Mouse (Mus musculus) adrenal gland, postnatal 4 days (tissue): ENCODE data around the gene Ston1. TPM values are rescaled to one million over a fixed set of nuclear protein-coding genes. Genes with fewer than 3 reads are reported as not detected.
A peak's percentile ranks its signal among the peaks of the same experiment; 100 is the strongest.

ENCODE experiments used
- DNase-seq, 2 experiments: peaks; one replicate each; pipeline ENCODE4 v3.0.0; 2021 to 2022; ENCODE audit warnings: low spot score in 2 of 2, mixed read lengths in 2 of 2
- total RNA-seq, 2 experiments: library from RNA; stranded (reverse); gene quantifications; 2 replicates each; pipeline ENCODE4 v1.2.3; 2021

Gene Ston1
- total RNA-seq, 2 experiments from 2014 or later, result 41.9 to 44.3 TPM

DNA sequence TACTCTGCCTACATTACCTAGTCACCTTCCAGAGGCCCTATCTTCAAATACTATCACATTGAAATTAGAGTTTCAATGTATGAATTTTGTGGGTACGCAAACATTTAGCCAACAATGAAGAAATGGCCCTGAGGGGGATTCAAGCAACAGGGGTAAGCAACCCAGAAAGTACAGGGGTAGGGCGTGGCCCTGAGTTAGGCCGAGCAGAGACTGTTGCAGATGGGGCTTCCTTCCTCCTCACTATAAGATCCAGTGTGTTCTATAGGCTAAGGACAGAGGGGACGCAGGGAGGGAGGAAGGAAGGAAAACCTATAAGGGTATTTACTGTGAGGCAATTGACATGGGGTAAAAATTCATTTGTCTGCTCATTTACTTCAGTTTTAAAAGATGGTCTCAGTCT, 26.9 kb downstream of the Ston1 start:
- DNase-seq, result no peak

DNA sequence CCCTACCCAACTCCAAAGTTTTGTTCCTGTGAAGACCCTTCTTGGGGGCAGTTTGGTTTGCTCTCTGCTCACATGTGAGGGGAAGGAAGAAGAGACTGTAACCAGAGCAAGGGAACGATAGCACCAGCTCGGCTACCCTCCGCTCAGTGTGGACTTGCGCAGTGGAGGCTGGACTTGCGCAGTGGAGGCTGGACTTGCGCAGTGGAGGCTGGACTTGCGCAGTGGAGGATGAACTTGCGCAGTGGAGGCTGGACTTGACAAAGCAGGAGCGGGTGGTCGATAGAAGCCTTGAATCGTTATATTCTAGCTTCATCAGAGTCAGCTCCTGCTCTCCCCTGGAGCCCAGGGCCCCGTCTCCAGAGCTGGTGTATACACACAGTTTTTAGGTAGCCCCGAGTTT, 27.9 kb downstream of the Ston1 start:
- no peak for DNase-seq

DNA sequence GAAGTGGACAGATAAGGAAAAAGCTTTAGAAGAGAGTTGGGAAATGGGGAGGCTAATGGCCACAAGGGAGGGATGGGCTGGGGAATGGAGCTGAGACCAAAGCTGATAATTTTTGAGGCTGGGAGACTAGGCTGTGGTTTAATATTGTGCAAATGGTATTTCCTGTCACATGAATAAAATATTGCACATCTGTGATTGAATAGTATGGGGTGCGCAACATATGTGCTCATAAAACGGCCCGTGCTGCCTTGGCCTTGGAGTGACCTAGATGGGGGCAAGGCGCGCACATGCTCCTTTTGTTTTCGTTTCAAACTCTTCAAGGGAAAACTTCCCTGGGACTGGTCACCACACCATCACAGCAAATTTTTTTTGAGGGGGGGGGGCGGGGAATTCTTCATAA, 28.4 kb downstream of the Ston1 start:
- no peak for DNase-seq

DNA sequence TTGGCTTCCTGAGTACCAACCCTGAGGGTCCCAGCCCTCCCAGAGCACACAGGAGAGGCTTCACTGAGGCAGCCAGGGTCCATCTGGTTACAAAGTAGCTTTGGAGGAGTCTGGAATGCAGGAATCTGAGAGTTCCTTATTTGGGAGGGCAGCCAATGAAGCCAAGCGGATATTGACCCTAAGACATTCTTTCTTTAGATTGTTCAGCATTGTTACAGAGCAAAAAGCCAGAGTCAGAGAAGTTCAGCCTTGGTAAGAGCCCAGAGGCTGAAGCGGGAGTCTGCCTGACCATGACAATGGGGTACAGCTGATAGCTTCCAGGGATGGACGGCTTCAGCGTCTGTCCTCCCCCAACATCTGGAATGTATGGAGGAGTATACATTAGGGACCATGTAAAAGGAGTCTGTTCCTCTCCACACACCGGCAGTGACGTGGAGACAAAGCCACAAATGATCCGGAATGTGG, 28.9 kb downstream of the Ston1 start:
- no peak for DNase-seq

DNA sequence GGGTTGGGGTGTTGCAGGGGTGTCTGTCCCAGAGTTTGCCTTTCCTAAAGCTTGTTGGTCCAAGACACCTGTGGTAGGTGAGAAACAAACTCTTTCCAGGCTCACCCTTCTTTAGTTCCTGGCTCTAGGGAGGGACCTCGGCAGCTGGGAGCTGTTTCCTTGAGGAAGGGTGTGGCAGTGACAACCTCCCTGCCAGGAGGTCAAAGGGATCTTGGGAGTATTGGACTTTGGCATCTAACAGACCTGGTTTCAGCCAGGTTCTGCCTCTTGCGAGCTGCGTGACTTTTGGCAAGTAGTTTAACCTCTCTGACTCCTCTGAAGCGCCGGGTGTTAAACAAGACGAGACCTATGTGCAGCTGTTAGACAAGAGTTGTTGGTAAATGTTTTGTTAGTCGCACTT, 29.7 kb downstream of the Ston1 start:
- DNase-seq, result no peak

DNA sequence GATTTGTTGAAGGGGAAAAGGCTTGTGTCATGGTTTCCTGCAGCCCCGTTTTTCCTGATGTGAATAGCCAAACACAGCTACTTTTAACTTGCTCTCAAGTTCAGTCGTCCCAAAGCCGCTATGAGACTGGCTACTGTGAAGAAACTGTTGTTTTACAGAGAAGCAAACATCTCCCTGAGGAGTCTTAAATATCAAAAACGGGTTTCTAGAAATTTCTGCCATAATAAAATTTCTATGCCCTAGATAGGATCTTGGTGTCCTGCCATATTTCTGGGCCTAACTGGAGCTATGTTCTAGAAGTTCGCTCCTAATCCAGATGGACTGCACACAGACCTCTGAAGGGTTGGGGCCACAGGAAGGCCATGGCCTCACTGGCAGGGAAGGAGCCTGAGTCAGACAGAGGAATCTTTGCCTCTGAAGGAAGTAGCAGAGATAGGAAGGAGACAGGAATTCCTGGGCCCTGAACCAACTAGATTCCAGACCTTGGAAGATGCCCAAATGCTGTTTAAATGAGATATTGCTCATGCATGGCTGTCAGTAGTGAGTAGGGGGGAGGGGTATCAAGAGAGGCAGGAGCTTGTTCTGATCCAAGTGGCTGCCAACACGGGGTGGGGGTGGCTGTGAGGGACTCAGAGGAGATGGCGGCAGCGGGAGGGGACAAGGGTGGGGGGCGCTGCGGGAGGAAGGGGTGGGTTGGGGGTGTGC, 31.3 kb downstream of the Ston1 start:
- DNase-seq, result peak in 1 of 2 experiments; percentile 35

DNA sequence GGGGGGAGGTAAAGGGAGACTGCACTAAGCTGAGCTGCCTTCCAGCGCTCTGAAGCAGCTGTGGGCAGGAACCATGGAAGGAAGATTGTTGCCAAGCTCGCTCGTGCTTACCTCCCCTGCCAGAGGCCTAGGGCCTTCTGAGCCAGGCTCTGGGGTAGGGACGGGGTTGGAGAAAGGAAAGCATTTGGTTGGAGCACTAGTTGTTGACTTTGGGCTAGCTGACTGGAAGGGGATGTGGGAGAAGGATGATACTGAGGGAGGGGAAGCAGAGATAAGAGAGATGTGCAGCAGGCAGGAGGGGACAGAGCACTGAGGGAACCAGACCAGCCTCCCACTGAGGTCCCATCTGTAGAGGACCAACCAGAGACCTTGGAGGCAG, 31.9 kb downstream of the Ston1 start:
- DNase-seq, result no peak

DNA sequence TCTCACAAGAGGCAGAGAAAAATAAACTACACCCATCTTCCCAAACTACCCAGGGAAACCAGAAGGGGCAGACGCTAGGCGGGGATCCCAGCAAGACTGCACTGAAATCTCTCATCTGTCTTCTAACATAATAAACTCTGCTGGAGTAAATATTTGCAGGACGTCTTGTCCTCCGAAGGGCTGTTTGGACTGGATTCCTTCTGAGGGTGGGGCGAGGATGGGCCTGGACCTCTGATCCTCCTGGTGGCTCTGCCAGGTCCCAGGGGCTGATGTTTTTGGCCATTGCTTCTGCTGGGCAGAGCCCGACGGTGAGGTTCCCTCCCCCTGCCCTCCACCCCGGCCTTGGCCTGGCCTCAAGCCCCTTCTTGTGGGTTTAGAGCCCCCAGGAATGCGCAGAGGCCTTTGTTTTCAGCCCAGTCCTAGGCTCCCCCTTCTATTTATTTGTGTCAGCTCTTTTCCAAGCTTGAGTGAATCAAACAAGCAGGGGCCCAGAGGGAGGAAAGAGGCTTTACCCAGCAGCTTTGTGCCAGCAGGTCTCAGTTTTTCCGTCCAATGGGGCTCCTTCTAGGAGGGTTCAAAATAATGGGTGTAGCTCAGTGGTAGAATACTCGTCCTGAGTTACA, 32.6 kb downstream of the Ston1 start:
- no peak for DNase-seq

DNA sequence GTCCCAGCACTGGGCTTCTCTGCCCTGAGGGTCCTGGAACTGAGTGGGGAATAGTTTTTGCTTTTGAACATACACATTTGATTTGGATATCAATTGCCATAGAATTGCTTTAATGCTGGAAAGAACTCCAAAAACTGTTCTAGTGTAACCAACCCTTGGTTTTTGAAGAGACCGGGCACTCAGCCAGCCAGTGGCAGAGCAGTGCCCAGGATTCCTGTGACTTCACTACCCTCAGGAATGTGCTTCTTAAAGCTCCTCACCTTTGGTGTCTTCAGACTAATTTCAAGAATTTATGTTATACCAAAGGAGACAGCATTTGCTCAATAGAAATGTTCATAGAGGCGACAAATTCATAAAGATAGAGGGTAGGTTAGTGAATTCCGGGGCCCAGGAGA, 33.1 kb downstream of the Ston1 start:
- DNase-seq, result no peak

DNA sequence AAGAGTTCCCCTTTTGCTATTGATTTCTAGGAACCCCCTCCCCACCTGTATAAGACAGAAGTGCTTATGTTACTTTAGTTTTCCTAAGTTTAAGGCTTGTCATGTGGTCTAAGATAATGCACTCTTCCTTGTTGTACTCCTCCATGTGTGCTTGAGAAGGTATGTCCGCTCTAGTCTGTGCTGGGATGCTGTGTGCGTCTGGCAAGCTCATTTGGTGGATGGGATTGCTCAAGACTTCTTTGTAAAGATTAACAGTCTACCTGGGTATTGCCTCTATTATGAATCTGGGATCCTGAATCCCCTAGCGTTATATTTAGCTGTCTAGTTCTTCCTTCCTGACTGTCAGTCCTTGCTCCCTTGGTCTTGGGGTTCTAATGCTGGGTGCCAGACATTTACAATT, 35.1 kb downstream of the Ston1 start:
- no peak for DNase-seq

DNA sequence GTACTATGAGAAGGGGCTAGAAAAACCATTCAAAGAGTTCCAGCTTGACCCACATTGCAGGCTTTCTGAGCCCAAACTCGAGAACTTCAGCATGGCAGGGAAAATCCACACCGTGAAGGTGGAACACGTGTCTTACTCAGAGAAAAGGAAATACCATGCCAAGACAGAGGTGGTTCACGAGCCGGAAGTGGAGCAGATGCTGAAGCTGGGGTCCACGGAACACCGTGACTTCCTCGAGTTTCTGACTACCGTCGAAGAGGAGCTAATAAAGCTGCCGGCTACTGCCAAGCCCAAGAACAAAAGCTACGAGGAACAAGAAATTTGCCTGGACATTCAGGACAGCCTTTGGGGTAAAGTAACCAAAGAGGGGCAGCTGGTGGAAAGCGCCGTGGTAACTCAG, 38.6 kb downstream of the Ston1 start:
- no peak for DNase-seq

DNA sequence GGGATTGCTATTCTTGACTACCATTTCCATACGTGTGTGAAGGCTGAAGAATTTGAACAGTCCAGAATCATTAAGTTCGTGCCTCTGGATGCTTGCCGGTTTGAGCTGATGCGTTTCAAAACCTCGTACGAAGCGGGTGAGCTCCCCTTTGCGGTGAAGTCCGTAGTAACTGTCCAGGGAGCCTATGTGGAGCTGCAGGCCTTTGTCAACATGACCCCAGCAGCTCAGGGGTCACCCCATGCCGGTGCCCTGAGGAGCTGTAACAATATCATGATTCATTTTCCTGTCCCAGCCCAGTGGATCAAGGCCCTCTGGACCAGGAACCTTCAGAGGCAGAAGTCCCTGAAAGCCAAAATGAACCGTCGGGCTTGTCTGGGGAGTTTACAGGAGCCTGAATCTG, 39.1 kb downstream of the Ston1 start:
- DNase-seq, result no peak

DNA sequence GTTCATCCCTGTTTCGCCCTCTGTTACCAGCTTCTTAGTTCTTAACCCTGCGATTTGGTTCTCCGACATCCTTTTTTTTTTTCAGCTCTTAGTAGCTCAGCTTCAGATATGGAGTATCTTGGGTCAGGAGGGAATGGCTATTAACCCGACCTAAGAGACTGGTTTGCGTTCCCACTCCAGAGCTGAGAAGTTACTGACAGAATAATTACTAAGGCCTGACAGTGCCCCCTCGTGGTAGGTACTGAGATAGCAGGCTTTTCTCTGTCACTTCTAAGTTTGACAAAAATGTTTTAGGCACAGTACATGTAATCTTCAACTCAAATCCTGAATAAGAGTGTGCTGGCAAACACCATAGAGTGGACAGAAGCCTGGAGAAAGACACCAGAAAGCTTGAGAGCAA, 43.5 kb downstream of the Ston1 start:
- peak in 1 of 2 experiments; percentile 40 for DNase-seq

DNA sequence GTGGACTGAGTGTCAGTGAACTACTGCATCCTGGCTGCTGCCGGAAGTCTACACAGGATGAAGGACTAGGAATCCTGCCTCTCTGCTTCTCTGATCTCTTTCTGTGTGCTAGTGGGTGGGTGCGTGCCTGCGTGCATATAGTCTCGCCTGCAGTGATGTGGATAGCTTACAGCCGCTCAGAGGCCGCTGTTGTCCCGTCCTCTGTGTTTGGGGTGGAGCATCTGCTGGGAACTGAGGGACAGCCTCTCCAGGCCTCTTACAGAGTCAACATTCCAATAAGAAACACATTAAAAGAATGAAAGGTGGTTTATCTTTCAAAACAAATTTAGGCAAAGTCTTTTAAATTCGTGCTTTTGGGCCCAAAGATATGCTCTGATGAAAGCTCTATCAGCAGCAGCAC, 44.4 kb downstream of the Ston1 start:
- no peak for DNase-seq

DNA sequence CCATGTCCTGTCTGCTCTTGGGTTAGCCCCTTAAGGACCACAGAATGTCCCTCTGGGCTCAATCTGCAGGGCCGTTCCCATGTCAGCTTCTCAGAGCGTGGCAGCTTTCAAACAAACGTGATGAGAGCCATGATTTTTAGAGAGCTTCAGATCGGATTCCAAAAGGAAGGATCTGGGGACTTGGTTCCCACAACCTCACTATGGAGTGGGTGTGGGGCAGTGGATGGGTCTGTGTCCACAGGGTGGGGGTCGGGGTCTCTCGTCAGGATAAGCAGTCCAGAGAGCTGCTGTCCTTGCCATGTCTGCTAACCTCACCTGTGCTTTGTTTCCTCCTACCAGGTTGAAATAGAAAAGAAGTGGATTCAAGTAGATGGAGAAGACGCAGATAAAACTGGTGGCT, 47.4 kb downstream of the Ston1 start:
- DNase-seq, result no peak

DNA sequence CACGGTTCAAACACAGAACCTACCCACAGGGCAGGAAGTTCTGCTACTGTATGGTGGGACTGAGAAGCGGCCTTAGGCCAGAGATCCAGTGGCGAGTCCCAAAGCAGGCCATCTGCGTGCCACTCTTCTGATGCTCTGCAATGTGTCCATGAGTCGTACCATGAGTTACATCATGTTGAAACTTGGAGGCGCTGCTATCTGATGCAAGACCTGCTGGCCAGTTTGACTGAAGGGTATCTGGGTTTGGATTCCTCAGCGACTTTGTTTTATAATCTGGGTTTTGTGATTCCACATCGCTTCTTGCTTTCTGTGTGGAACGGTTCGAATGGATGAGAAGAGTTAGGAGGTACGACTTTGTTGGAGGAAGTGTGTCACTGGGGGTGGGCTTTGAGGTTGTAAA, 47.8 kb downstream of the Ston1 start:
- DNase-seq, result no peak

DNA sequence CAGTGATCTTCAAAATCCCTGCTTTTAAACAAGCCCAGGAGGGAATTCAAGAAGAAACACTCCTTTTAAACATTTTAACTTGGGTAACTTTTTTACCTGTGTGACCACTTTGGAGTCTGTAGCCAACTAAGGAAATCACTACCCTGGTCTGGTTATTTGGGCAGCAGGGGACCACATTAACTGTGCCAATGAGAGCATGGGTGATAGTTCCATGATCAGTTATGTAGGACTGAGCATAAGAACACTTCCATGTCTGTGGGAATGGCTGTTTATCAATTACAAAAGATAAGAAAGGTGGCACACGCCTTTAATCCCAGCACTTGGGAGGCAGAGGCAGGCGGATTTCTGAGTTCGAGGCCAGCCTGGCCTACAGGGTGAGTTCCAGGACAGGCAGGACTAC, 49.7 kb downstream of the Ston1 start:
- DNase-seq, result no peak

DNA sequence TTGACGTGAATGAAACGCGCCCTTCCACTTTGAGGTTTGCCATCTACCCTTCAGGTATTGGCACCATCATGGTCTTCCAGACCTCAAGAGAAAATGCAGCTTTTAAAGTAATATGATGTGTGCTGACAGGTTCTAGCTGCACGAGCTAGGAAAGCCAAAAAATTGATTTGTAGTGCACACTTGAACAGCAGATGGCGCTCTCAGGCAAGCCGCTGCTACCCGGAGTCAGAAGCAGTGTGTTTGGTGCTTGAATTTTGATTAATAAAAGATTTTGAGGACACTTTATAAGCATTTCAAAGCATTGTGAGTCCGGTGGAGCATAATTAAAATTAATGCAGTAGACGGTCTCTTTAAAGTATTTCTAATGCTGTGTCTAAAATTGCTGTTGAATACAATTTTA, 54.5 kb downstream of the Ston1 start:
- DNase-seq, result peak in 1 of 2 experiments; percentile 24

DNA sequence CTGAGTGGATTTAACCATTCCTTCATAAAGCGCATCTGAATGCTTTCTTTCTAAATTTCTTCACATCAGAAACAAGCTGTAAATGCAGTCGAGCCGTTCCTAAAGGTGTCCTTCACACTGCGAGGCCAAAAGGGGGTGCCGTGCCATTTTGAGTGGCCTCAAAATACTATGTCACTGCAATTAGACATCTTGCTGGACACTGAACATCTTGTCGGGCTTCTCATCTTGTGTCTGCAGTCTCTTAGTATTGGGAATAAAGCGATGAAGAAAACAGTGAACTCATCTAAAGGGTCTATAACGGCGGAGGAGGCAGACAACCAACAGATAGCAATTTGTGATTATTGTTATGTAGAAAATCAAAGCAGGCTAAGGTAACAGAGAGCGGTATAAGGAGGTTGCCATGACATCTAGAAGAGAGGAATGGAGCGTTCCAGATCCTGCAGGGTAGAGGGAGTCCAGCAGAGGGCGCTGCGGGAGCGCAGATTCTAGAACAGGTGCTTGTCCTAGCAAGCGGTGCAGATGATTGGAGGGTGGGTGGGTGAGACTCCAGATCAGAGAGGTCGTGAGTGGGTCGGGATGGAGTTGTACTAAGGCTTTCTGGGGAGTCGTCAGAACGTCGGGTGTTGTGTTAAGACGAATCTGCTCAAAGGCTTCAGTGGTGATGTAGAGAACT, 55.4 kb downstream of the Ston1 start:
- DNase-seq, result peak; percentile 47 to 49

DNA sequence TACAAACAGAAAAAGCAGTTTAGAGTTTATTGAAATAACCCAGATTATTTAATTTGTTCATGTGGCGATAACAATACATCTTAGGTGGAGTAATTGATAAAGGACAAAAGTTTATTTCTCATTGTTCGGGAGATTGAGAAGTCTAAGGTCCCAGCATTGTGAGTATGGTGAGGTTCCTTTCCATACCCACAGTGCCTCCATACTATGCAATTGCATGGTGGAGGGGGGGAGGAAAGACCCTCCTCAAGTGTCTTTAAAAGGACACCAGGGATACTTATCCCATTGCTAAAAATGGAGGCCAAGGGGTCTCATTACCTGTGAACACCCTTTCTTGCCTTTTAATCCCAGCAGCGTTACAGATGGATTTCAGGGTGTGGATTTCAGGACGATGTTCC, 55.9 kb downstream of the Ston1 start:
- DNase-seq, result no peak

DNA sequence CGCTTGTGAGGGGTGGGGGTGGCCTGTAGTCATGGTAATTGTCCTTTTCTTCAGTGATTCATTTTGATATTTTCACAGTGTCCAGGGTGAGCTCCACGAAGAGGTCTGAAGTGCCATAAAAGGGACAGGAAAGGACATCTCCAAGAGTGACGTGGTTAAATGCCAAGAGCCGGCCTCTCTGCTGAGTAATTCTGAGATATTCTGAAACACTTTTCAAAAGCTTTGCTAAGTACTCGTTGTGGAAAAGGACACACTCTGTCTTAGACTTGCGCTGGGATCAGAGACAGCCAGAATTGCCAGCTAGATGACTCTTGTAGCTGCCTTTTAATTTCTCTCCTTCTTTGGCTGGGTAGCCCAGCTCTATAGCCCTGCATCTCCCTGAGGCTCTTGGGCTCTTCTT, 61.0 kb downstream of the Ston1 start:
- no peak for DNase-seq

DNA sequence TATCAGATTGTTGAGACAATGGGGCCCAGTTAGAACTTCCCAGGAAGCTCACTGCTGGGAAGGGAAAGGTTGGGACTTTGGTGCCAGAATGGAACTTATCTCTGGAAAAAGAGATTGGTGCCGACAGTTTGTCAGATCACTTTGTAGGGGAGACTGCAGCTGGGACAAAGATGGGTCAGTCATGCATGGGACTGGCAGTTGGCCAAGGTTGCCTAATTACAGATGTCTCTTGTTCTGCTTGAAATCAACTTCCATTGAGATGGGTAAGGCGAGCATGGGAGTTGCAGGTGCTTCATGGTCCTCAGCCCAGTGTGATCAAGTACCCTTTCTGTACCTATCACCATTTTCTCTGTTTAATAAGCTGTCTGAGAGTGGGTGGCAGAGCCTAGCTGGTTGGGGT, 68.6 kb downstream of the Ston1 start:
- DNase-seq, result no peak

DNA sequence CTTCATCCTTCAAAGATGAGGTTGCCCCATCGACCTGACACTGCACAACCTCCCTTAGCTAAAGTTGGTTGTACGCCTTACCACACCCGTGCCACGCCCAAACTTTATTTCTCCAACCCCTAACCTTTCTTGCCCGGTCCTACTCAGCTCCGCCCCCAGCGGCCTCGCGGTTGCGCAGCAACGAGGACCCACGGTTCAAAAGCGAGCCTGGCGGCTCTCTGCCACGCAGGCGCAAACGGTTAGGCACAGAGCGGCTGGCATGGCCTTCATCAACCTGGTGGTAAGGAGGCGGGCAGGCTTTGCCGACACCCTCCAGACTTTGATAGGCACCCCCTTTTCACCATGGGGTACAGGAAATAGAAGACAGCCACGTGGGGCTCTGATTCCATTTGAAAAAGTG, 71.0 kb downstream of the Ston1 start, which contains the start of gene Gtf2a1l:
TSS of gene Gtf2a1l (plus strand) at position 209 of the 400 bp plus-strand sequence.
- DNase-seq, result no peak
